Mouse (Mus musculus) embryo, embryonic 10.5 days (tissue): ENCODE measurements around the gene Ttc8.
"Not testable (repeated sequence)": the region's sequence is repeated elsewhere in the genome, so short reads cannot be mapped to it uniquely, and the experiment has no call there.

Experiments
- DNase-seq: peaks from one replicate; pipeline ENCODE4 v3.0.0-alpha.2; 2015; ENCODE audit warnings: low spot score

Ttc8 gene

DNA sequence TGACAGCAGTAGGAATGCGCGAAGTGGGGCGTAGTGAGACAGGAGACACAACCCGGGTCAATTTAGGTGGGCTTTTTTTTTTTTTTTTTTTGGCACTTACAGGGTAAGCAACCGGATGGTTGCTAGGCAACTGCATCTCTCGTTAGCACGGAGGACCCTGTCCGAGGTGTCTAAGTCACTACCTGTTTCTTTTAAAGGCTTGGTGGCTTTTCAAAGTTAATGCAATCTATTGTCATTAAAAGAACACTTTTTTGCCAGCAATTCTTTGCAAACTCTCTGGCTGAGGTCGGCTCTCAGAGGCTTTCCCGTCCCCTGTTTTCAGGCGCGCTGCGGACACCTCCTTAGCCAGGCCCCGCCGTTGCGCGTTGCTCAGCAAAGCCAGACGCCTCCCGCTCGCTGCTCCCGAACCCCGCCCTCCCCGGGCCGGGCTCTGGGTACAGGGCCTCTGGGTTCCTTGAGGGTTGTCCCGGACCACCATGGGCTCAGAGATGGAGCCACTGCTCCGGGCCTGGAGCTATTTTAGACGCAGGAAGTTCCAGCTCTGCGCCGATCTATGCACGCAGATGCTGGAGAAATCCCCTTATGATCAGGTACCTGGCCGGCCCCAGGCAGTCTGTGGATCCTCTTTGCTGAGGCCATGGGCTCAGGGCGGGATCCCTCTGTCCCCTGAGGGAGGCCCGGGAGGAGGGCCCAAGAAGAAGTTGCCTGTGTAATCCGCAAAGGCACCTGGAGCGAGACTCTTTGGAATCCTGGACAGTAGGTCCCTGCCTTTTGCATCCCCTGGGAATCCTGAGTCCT is at the start of gene Ttc8:
TSS of gene Ttc8 (plus strand) at position 381 of the 798 bp plus-strand sequence.
- peak; percentile 93 for DNase-seq

DNA sequence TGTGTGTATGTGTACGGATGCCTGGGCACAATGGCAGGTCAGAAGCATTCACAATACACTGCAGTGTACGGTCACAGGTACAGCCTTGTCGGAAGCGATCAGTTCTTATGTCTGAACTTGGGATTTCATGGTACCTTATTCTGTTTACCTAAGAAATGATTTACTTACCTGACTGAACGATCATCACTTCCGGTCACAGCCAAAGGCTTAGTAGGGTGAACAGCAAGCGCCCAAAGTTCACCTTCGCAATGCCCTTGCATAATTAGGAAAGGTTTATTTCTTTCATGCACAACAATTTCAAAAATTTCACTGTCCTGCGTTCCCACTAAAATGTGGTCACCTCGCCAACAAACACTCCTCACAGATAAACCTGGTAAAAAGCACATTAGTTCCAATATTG is 47.5 kb upstream of the Ttc8 start:
- DNase-seq, result no peak

- no peak for DNase-seq
Observed at GRCm38 (mm10) chr12:98875216-98875615, 45.2 kb upstream of the Ttc8 start.

GRCm38 (mm10) chr12:98878693-98879092 is 41.7 kb upstream of the Ttc8 start:
- no peak for DNase-seq

GRCm38 (mm10) chr12:98881796-98882195 is 38.6 kb upstream of the Ttc8 start:
- no peak for DNase-seq

DNA sequence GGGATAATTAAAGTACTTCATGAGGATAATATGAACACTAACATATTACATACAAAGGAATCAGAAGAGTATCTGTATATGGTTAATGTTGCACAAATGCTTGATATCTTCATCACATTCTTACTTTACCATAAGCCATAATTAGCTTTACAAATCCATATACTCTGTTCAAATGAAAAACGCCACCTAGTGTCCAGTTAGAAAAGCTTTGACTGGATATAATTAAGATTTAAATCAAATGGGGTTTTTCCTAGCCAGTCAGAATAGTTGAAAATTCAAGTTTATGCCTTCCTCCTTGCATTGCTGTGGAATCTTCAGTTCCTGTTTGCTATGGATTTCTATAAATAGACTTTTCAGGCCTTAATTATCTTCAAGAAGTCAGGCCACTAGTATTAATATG is 35.9 kb upstream of the Ttc8 start:
- DNase-seq, result peak; percentile 60

- DNase-seq, result no peak
Observed at GRCm38 (mm10) chr12:98896761-98897160, 23.6 kb upstream of the Ttc8 start.

- no peak for DNase-seq
Observed at GRCm38 (mm10) chr12:98899676-98900075, 20.7 kb upstream of the Ttc8 start.

GRCm38 (mm10) chr12:98900341-98900880 is 20.0 kb upstream of the Ttc8 start:
- DNase-seq, result peak; percentile 53

GRCm38 (mm10) chr12:98900881-98901801 is 19.2 kb upstream of the Ttc8 start, which contains the start of gene Eml5:
Gene Eml5 (minus strand): TSS chr12:98901484.
- peak; percentile 87 for DNase-seq

- no peak for DNase-seq
Observed at GRCm38 (mm10) chr12:98905466-98905865, 14.9 kb upstream of the Ttc8 start.

- DNase-seq, result no peak
Observed at GRCm38 (mm10) chr12:98910096-98910495, 10.3 kb upstream of the Ttc8 start.

DNA sequence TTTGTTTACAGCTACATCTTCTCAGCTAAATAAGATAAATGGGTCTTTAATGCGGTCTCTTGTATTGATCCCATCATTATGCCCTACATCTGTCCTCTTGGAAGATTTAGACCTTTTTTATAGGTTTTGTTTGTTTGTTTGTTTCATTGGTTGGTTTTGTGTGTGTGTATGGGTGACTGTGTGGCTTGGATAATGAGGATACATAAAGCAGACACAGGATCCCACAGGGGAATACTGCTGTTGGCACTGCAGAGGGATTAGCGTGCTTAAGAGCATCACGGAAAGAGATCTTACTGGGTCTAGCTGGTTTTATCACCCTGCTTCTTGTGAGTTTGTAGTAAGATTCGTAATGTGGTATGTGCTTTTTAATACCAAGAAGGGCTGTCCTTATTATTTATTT is 10.8 kb downstream of the Ttc8 start:
- no peak for DNase-seq

DNA sequence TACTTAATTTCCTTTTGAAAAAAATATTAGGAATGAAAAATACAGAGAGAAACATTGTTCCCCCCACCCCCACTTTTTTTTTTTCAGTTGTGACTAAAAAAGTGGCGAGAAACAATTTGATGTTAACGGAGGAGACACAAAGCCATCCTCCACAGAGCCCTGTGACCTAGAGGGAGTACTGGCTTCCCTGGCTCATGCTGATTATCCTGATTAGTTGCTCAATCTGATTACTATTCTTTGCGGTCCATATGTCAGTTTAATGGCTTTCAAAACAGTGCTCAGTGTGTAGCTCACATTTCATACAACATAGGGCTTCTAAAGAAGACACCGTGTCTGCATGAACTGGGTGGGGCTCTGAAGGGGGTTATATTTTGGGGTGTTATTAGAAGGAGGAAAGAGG is 12.1 kb downstream of the Ttc8 start:
- DNase-seq, result no peak

DNA sequence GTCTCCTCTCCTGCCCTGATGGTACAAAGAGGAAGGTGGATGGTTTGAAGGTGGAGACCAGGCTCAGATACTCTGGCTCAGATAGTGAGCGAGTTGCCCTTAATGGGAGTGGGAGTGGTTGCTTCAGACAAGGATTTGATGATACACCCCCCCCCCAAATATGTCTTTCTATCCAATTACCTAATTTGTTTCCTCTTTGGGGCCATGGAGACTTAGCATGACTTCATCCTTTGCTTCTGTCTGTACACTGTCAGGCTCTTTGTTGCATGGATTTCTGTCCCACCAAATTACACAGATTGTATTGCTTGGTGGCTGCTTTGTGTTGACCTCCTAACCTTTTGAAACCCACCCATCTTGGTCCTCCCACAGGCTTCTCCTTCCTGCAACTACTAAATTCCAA is 12.5 kb downstream of the Ttc8 start:
- no peak for DNase-seq

DNA sequence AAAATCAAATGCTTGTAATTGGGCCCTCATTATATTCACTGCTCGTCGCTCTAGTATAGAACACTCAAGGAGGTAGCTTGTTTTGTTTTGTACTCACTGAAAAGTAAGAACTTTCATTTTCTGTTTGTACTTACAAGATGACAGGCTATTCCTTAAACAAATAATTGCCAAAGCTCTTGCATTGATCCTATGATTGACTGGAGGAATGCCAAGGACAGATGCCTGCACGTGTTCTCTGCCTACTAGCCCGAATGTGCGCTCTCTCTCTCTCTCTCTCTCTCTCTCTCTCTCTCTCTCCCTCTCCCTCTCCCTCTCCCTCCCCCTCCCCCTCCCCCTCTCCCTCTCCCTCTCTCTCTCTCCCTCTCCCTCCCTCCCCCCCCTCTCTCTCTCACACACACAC is 30.9 kb downstream of the Ttc8 start:
- DNase-seq, result not testable (repeated sequence)

DNA sequence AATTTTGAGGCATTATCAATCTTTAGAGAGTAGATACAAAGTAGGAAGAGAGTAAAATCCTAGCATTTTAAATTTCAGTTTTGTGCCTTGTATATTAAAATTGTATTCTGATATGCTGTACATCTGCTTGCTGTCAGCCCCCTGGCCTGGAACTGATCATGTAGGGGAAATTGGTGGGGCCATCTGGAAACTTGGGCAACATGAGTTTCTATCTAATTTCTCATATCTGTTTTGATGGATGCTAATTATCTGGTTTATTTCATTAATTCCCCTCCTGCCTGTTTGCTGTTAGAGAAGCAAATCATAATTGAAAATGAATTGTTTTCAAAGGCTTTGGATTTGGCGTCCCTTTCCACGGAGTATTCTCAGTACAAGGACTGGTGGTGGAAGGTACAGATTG is 36.6 kb downstream of the Ttc8 start:
- DNase-seq, result no peak

- DNase-seq, result no peak
Observed at GRCm38 (mm10) chr12:98957455-98957854, 37.1 kb downstream of the Ttc8 start.

DNA sequence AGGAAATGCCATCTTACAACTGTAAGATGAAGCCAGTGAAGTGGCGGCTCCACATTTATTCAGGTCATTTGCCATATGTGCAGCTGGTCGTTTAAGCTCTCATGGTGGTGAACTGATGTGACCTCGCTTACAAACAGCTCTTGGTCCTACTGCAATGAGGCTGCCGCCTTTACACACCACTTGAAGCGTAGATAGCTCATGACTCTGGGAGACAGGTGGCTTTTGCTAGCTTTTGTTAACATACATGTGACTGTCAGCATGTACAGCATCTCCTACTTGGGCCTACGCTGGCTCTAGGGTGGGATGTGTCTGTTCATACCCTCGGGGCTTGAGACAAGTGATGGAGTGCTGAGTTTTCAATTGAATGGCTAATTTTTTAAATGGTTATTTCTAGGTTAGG is 40.6 kb downstream of the Ttc8 start:
- DNase-seq, result peak; percentile 9

- no peak for DNase-seq
Observed at GRCm38 (mm10) chr12:98961415-98961814, 41.0 kb downstream of the Ttc8 start.

- DNase-seq, result no peak
Observed at GRCm38 (mm10) chr12:98965441-98966135, 45.2 kb downstream of the Ttc8 start.

- DNase-seq, result no peak
Observed at GRCm38 (mm10) chr12:98972291-98972690, 51.9 kb downstream of the Ttc8 start.
